Mouse (Mus musculus) kidney, postnatal 14 days (tissue): Measurements from ENCODE around the gene Nmur1.

Experiments
- DNase-seq: peaks from one replicate; pipeline ENCODE4 v3.0.0; 2022; ENCODE audit warnings: mixed read lengths

Gene Nmur1

GRCm38 (mm10) chr1:86406313-86406712, 19.7 kb downstream of the Nmur1 start:
- DNase-seq: no peak

GRCm38 (mm10) chr1:86404834-86405233, 21.2 kb downstream of the Nmur1 start:
- DNase-seq: no peak

- no peak for DNase-seq
These were observed 25.8 kb downstream of the Nmur1 start for GRCm38 (mm10) chr1:86400096-86400754.

GRCm38 (mm10) chr1:86399322-86399721, 26.7 kb downstream of the Nmur1 start:
- no peak for DNase-seq

GRCm38 (mm10) chr1:86398222-86398621, 27.8 kb downstream of the Nmur1 start:
- no peak for DNase-seq

- DNase-seq: no peak
These were observed 28.4 kb downstream of the Nmur1 start for GRCm38 (mm10) chr1:86397621-86398020.

GRCm38 (mm10) chr1:86395897-86396296, 30.1 kb downstream of the Nmur1 start:
- DNase-seq: no peak

GRCm38 (mm10) chr1:86394246-86394645, 31.8 kb downstream of the Nmur1 start:
- no peak for DNase-seq

- DNase-seq: no peak
These were observed 32.8 kb downstream of the Nmur1 start for GRCm38 (mm10) chr1:86393219-86393618.

GRCm38 (mm10) chr1:86391425-86391824, 34.6 kb downstream of the Nmur1 start:
- DNase-seq: no peak

GRCm38 (mm10) chr1:86389230-86389629, 36.8 kb downstream of the Nmur1 start:
- peak; percentile 70 for DNase-seq

GRCm38 (mm10) chr1:86381027-86381426, 45.0 kb downstream of the Nmur1 start:
- peak; percentile 30 for DNase-seq

- DNase-seq: no peak
These were observed 46.9 kb downstream of the Nmur1 start for GRCm38 (mm10) chr1:86379161-86379569.

GRCm38 (mm10) chr1:86378662-86379061, 47.4 kb downstream of the Nmur1 start:
- DNase-seq: no peak

GRCm38 (mm10) chr1:86376354-86376753, 49.7 kb downstream of the Nmur1 start:
- DNase-seq: no peak

GRCm38 (mm10) chr1:86371997-86372396, 54.0 kb downstream of the Nmur1 start:
- DNase-seq: peak; percentile 64

- no peak for DNase-seq
These were observed 57.9 kb downstream of the Nmur1 start for GRCm38 (mm10) chr1:86368086-86368485.

- DNase-seq: peak; percentile 13
These were observed 62.4 kb downstream of the Nmur1 start for GRCm38 (mm10) chr1:86363671-86364070.

- DNase-seq: no peak
These were observed 64.0 kb downstream of the Nmur1 start for GRCm38 (mm10) chr1:86361852-86362615.

GRCm38 (mm10) chr1:86360441-86360840, 65.6 kb downstream of the Nmur1 start:
- DNase-seq: no peak

GRCm38 (mm10) chr1:86359798-86360179, 66.2 kb downstream of the Nmur1 start:
- no peak for DNase-seq

GRCm38 (mm10) chr1:86358906-86359797, 66.9 kb downstream of the Nmur1 start, which contains the start of gene Ncl:
Ncl (minus strand) TSS chr1:86359400.
- DNase-seq: peak; percentile 99

- DNase-seq: no peak
These were observed 67.7 kb downstream of the Nmur1 start for GRCm38 (mm10) chr1:86358229-86358905.
